Mouse (Mus musculus): ENCODE results near the gene Prpf40b. TPM values are rescaled to one million over a fixed set of nuclear protein-coding genes. Genes with fewer than 3 reads are reported as not detected.

The Prpf40b gene
- polyA plus RNA-seq, 1 experiment from 2014 or later = 45.7 TPM

DNA sequence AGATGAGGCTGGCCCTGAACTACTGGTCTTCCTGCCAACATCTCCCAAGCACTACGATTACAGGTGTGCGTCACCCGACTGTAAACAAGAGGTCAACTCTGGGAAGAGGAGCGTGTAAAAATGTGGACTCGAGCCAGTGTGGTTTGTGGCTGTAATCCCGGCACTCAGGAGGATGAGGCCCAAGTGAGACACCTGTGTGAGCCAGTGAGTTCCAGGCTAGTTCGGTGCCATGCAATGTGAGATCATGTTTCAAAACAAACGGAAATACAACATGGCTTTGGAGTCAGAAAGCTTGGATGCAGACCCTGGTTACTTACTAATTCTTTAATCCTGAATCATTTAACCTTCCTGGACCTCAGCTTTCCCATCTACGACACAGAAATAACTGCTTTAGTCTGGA, 64.1 kb downstream of the Prpf40b start:
- H3K27ac ChIP-seq (ENCODE audit: low read depth, low read length) = no peak overlapping the region
- 92% methylated on average over 9 of the region's 9 CpGs for WGBS
- ATAC-seq (ENCODE audit: low FRiP score) = no peak
- H3K9me3 ChIP-seq (ENCODE audit: control insufficient read depth, low read length) = no peaks in the 10 kb centered on the region
- no peaks in the 10 kb centered on the region for H3K4me1 ChIP-seq (replicated peaks; ENCODE audit: control insufficient read depth, insufficient read depth, low read length)
- DNase-seq (ENCODE audit: low spot score) = no peak
- no peaks in the 10 kb centered on the region for H3K36me3 ChIP-seq (ENCODE audit: control insufficient read depth, insufficient read depth, low read length)
- H3K9ac ChIP-seq (ENCODE audit: low read depth, low read length) = no peak overlapping the region
- no peak overlapping the region for H3K4me2 ChIP-seq (replicated peaks; ENCODE audit: low read depth, low read length)
- H3K4me3 ChIP-seq (ENCODE audit: low read depth, low read length) = no peak overlapping the region
- no peaks in the 10 kb centered on the region for H3K27me3 ChIP-seq (ENCODE audit: control insufficient read depth, insufficient read depth, low read length)

DNA sequence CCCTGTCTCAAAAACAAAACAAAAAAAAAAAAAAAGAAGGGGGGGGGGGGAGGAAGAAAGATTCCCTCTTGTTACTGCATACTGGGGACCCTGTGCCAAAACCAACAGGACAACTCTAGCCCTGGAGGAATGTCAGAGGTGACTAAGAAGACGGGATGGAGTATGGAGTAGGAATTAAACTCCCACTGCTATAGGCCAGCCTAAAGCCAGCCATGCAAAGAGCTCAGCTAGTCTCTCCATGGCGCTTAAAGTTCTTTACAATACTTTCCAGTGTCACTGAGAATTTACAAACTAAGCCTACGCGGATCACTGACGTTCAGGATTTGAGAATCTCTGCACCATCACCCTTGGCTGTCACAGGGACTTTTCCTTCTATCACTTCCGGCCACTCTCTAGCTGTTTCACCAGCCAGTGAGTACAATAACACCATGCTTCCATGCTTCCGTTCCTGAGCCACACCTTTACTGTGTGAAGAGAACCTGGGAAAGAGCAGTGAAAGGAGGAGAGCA, 69.2 kb downstream of the Prpf40b start:
- H3K27ac ChIP-seq (ENCODE audit: low read depth, low read length) = no peak overlapping the region
- WGBS = 79% methylated on average over 7 of the region's 7 CpGs
- H3K9me3 ChIP-seq (ENCODE audit: control insufficient read depth, low read length) = no peaks in the 10 kb centered on the region

DNA sequence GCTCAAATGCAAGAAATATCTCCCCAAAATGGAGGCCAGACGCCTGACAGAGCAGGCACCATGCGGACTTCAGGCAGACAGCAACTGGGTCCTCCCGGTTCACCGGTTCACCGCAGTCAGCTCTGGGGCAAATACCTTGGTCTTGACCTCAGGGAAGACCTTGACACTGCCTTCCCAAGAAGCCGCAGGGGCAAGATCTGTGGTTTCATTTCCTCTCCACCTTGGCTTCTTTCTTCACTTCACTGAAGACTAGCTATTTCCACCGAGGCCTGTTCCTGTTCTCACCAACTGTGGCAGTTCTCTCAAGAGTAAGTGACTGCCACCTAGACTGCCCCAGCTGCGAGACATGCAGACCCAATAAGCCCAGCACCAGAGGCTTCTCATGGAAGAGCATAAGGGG, 70.0 kb downstream of the Prpf40b start:
- 66% methylated on average over 8 of the region's 8 CpGs for WGBS
- no peak overlapping the region for H3K27ac ChIP-seq (ENCODE audit: low read depth, low read length)

More for the DNA sequence above, 69.2 kb downstream of the Prpf40b start:
- Histone ChIP-seq H3K4me1 (replicated peaks; ENCODE audit: control insufficient read depth, insufficient read depth, low read length) (no peaks in the 10 kb centered on the region), H3K27me3 (ENCODE audit: control insufficient read depth, insufficient read depth, low read length) (no peaks in the 10 kb centered on the region), H3K9ac (ENCODE audit: low read depth, low read length) (no peak overlapping the region), H3K4me2 (replicated peaks; ENCODE audit: low read depth, low read length) (no peak overlapping the region), H3K36me3 (ENCODE audit: control insufficient read depth, insufficient read depth, low read length) (no peaks in the 10 kb centered on the region), H3K4me3 (ENCODE audit: low read depth, low read length) (no peak overlapping the region)
- no peak for ATAC-seq (ENCODE audit: low FRiP score)
- DNase-seq (ENCODE audit: low spot score) = no peak

More for the DNA sequence above, 70.0 kb downstream of the Prpf40b start:
- H3K9me3 ChIP-seq (ENCODE audit: control insufficient read depth, low read length) = no peaks in the 10 kb centered on the region
- H3K9ac ChIP-seq (ENCODE audit: low read depth, low read length) = no peak overlapping the region
- ATAC-seq (ENCODE audit: low FRiP score) (no peak), DNase-seq (ENCODE audit: low spot score) (no peak)
- no peak overlapping the region for H3K4me3 ChIP-seq (ENCODE audit: low read depth, low read length)
- H3K36me3 ChIP-seq (ENCODE audit: control insufficient read depth, insufficient read depth, low read length) = no peaks in the 10 kb centered on the region
- H3K4me1 ChIP-seq (replicated peaks; ENCODE audit: control insufficient read depth, insufficient read depth, low read length) = no peaks in the 10 kb centered on the region
- no peaks in the 10 kb centered on the region for H3K27me3 ChIP-seq (ENCODE audit: control insufficient read depth, insufficient read depth, low read length)
- H3K4me2 ChIP-seq (replicated peaks; ENCODE audit: low read depth, low read length) = no peak overlapping the region

Other genes starting within 250 kb of the Prpf40b start
- 17.2 and 20.9 TPM in 2 replicates for gene Prph, start 239.9 kb upstream of the Prpf40b start, polyA plus RNA-seq (2014; fragmentation: Nextera tagmentation; extraction: Ambion mirVana)
- gene Troap, start 220.5 kb upstream of the Prpf40b start, polyA plus RNA-seq (2014; fragmentation: Nextera tagmentation; extraction: Ambion mirVana) = 19.1 and 22.9 TPM in 2 replicates
- gene C1ql4, start 207.3 kb upstream of the Prpf40b start, polyA plus RNA-seq (2014; fragmentation: Nextera tagmentation; extraction: Ambion mirVana) = 10.2 and 12.4 TPM in 2 replicates
- 1.2 and 3.3 TPM in 2 replicates for gene Dnajc22, start 201.9 kb upstream of the Prpf40b start, polyA plus RNA-seq (2014; fragmentation: Nextera tagmentation; extraction: Ambion mirVana)
- 59.5 and 64.9 TPM in 2 replicates for gene Spats2, start 169.2 kb upstream of the Prpf40b start, polyA plus RNA-seq (2014; fragmentation: Nextera tagmentation; extraction: Ambion mirVana)
- gene Kcnh3, start 70.2 kb upstream of the Prpf40b start, polyA plus RNA-seq (2014; fragmentation: Nextera tagmentation; extraction: Ambion mirVana) = 0.12 and 0.14 TPM in 2 replicates
- 184 and 193 TPM in 2 replicates for gene Mcrs1, start 43.1 kb upstream of the Prpf40b start, polyA plus RNA-seq (2014; fragmentation: Nextera tagmentation; extraction: Ambion mirVana)
- 0.22 and 0.29 TPM in 2 replicates for gene Fam186b, start 801 bp downstream of the Prpf40b start, polyA plus RNA-seq (2014; fragmentation: Nextera tagmentation; extraction: Ambion mirVana)
- gene Fmnl3, start 75.4 kb downstream of the Prpf40b start, polyA plus RNA-seq (2014; fragmentation: Nextera tagmentation; extraction: Ambion mirVana) = 10.5 and 11.4 TPM in 2 replicates
- 212 and 224 TPM in 2 replicates for gene Tmbim6, start 97.8 kb downstream of the Prpf40b start, polyA plus RNA-seq (2014; fragmentation: Nextera tagmentation; extraction: Ambion mirVana)
- gene Nckap5l, start 162.7 kb downstream of the Prpf40b start, polyA plus RNA-seq (2014; fragmentation: Nextera tagmentation; extraction: Ambion mirVana) = 9.3 and 10.2 TPM in 2 replicates
- gene Bcdin3d, start 179.6 kb downstream of the Prpf40b start, polyA plus RNA-seq (2014; fragmentation: Nextera tagmentation; extraction: Ambion mirVana) = 17.1 and 18.1 TPM in 2 replicates
- gene Faim2, start 233.1 kb downstream of the Prpf40b start, polyA plus RNA-seq (2014; fragmentation: Nextera tagmentation; extraction: Ambion mirVana) = 0.97 and 2.3 TPM in 2 replicates